Mouse (Mus musculus) hindlimb bud, embryonic 11.5 days (tissue): ENCODE results near the gene Tmem8.
"Not testable (repeated sequence)": the region's sequence is repeated elsewhere in the genome, so short reads cannot be mapped to it uniquely, and the experiment has no call there.

ENCODE experiments used
- DNase-seq: peaks from one replicate; pipeline ENCODE4 v3.0.0-alpha.2; 2012; ENCODE audit warnings: low read depth, low spot score; ENCODE audit errors: extremely low spot score

Gene Tmem8

DNA sequence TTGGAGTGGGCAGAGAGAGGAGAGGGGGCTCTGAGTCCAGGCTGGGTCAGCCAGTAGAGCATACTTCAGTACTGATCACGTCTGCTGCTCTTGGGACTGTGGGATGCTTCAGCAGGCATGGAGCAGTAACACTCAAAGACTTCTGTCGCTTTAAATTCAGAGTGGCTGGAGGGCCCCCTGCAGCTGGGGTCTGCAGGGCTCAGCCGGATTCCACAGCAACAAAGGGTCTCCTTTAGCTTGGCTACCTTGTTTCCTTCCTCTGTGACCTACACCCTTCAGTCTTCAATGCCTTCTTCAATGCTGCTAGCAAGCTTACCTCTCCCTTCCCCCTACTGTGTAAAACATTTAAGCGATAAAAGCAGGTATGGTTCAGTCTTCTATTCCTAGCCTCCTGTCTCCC is 2.1 kb upstream of the Tmem8 start:
- DNase-seq: no peak

DNA sequence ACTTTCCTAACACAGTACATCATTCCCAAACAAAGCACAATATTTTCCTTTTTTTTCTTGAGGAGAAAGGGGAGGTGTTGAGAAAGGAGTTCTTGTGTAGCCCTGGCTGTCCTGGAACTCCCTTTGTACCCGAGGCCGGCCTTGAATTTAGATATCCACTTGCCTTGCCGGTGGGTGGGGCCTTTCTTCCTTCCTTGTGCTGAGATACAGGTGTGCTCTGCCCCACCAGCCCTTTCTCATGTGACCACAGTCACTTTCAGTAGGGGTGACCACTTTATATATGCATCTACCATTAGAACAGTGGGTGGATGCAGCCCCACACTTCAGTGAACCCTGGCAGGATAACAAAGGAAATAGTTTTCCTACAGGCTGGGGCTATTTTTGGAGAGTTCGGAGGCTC is 1.4 kb upstream of the Tmem8 start:
- DNase-seq: no peak

DNA sequence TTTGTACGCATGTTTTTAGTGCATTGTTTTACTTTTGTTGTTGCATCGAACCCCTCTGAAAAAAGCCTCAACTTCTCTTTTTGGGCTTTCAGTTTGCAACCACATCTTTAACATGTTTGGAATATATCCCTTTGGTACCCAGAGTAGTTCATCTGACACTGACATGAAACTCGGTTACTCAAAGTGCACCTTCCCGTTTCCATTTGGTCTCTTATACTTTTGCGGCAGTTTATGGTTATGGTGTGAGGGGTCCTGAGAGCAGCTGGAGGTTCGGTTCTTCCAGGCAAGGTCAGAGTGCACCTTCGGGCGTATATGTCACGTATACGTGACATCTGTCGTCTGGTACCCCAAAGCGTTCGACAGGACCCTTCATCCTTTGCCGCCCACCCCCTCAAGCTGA is 348 bp upstream of the Tmem8 start:
- DNase-seq: no peak

DNA sequence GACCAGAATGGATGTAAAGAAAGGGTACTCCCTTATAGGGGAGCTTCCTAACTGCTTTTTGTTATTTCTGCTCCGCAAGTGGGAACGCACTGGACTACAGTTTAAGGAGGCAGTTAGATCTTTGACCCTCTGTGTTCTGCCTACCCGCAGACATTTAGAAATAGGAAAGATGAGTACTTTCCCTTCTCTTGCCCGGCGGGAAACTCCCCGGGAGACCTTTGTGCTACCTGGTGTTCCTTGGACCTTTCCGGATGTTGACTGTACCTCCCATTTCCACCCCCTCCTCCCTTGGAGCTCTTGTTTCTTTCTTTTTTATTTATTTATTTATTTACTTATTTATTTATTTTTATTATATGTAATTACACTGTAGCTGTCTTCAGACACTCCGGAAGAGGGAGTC is 962 bp downstream of the Tmem8 start:
- no peak for DNase-seq

DNA sequence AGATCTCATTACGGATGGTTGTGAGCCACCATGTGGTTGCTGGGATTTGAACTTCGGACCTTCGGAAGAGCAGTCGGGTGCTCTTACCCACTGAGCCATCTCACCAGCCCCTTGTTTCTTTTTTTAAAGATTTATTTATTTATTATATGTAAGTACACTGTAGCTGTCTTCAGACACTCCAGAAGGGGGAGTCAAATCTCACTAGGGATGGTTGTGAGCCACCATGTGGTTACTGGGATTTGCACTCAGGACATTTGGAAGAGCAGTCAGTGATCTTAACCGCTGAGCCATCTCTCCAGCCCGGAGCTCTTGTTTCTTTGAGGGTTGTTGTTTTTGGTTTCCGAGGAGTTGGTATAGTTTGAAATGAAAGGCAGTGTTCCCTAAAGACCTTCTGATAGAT is 1.4 kb downstream of the Tmem8 start:
- DNase-seq: not testable (repeated sequence)

DNA sequence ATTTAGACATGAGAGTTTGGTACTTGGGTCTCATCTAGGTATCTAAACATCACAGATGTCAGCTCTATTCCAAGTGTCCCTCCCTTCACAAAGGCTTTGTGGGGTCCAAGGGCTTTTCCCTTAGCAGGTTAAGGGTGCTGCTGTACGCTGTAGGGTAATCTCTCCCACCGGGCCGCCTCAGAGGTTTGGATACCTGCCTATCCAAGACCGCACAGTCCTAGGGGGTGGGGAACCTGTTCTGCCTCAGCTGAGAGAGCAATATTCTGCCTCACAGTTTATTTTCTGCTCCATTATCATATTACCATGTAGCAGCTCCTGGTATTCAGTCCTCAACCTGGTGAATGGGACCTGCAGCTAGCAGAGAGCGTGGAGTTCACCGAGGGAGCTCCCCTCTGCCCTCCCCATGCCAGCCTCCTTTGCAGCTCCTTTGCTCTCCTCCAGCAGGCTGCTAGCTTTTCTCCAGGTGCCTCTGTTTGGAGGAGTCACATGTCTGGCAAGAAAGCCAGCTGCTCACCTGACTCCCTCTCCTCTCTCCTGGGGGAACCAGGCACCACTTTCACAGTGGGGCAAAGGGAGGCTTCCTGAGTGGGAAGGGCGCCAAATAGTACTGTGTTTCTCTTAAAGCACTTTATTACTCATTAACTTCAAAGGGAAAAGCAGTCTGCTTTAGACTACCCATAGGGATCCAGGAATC is 2.3 kb downstream of the Tmem8 start:
- no peak for DNase-seq

DNA sequence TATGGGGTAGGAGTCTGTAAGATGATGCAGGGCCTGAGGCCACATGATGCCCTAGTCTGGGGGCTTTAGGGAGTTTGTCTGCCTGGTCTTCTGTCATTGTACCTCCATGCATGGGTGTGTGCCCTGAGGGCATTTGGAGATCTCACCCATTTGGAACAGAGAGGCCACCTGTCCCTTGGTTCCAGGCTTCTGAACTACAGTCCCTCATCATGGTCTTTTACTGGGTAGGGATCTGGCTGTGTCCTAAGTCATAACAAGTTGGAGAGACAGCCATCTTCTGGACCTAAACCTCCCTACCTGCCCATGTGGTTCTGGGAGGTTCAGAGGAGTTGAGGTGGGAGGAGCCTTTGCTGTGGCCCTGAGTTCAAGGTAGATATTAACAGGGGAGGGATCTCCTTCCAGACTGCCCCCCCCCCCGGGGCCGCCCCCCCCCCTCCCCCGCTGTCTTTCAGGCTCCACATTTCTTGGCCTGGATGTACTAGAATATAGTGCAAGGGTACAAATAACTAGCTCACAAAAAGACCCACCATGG is 2.9 kb downstream of the Tmem8 start:
- no peak for DNase-seq

DNA sequence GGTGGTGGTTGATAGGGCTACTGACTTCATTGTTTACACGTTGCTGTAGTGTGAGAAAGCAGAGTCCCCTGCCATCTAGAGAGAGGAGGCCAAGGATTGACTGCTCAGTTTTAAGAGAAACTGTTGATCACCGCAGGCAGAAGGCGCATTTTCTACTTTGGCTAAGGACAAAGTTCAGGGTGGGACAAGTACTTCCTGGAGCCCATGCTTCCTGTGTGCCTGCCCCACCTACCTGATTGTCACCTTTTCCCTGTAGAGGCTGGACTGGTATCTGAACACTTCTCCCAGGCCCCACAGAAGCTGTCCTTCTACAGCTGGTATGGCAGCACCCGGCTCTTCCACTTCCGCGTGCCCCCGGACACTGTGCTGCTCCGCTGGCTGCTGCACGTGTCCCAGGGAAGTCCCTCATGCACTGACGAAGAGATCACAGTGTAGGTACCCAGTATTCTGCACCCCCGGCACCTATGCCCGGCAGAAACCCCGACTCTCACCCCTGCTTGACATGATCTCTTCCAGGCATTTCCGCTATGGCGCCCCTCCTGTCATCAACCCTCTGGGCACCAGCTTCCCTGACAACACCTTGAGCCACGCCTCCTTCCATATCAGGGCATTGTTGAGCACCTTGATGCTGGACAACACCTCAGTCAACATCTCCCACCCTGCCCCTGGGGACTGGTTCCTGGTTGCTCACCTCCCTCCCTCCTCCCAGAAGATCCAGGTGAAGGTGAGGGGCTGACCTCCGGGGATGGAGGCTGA is 3.6 kb downstream of the Tmem8 start:
- no peak for DNase-seq

DNA sequence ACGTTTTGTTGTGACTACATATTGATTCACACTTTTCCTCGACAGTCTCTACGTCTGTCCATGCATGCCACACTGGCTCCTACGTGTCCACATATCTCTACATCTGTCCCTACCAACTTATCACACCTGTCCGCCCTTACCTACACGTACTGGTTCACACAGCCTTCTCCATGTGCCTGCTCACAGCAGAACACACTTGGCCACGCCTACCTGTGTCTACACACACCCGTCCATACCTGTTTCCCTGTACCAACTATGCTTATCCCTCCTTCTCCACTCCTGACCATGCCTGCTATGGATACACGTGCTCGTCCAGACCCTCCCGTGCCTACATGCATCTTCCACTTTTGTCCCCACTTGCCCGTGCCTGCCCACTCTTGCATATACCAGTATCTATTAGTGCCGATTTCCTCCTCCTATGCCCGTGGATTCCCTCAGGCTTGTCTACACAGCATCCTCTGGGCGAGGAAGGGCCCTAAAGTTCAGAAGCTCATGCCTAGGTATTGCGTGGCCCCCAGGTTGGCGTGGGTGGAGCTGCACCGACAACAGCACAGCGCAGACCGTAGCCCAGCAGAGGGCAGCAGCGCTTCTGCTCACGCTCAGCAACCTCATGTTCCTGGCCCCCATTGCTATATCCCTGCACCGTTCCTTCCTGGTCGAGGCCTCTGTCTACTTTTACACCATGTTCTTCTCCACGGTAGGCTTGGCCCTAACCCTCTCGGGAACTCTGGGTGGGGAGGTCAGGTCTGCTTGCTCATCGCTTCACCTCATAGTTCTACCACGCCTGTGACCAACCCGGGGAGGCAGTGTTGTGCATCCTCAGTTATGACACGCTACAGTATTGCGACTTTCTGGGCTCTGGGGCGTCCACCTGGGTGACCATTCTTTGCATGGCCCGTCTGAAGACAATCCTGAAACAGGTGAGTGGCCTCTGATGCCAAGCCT is 6.9 kb downstream of the Tmem8 start:
- no peak for DNase-seq

DNA sequence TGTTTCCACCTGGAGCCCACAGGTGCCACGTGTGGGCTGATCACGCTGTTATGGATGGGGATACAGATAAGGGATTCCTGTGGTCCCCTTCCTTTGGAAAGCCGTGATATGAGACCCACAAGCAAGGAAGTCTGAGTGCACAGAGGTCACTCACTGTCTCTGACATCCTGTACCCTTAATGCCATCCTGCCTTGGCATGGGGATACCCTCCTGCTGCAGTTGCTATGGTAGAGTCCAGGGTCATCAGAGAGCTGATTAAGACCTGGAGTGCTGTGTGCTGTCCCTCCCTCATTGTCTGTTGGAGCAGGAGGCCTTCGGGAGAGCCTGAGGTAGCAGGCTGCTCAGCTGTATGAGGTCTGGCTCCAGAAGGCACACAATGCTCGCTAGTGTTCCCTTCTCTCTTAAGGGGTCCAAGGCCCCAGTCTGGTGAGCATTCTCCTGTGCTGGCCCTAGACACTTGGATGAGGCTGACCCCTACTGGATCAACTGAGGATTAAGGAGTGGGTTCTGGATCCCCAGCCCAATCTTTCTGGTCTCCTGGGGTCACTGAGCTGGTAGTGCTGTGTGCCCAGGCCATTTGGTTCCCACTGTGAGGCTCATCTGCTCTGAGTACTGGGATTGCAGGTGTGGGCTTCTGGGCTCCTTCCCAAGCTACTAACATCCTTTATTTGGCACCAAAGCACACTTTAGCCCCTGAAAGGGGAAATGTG is 9.5 kb downstream of the Tmem8 start:
- DNase-seq: no peak

DNA sequence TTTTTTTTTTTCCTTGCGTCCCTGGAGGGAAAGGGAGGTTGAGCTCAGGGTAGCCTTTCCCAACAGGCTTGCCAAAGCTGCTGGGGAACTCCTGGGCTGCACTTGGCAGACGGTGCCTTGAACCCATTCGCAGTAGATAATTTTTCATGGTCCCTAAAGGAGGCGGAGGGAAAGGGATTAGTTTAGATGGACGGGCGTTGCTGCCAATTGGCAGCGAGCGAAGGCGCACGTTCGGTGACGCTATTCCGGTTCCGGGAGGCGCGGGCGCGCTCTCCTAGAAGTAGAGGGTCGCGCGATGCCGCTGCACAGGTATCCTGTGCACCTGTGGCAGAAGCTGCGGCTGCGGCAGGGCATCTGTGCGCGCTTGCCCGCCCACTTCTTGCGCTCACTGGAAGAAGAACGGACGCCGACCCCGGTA is 10.2 kb downstream of the Tmem8 start, which contains the start of gene Mrpl28:
TSS of gene Mrpl28 (plus strand) at position 234 of the 418 bp plus-strand sequence.
- peak; percentile 99 for DNase-seq

DNA sequence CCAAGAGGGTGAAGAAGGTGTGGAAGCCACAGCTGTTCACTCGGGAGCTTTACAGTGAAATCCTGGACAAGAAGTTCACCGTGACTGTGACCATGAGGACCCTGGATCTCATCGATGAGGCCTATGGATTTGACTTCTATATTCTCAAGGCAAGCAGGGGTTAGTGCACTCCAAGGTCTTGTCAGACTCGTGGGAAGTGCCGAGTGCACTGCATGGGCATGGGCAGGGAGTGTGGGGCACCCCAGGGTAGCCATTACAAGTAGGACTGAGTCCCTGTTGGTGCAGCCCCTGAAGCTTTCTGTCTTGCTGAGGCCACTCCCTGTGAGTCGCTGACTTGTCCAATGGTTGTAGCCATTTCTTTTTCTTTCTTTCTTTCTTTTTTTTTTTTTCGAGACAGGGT is 11.5 kb downstream of the Tmem8 start:
- no peak for DNase-seq

DNA sequence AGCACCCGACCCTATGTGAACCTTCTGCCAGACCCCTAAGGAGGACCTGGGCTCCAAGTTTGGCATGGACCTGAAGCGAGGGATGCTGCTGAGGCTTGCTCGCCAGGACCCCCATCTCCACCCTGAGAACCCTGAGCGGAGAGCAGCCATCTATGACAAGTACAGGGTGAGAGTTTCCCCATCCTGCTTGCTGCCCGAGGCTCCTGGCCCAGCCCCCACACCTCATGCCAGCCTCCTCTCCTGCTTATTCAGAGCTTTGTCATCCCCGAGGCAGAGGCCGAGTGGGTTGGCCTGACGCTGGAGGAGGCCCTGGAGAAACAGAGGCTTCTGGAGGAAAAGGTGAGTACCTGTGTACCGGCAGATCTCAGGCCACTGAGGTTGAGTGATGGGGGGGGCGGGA is 12.1 kb downstream of the Tmem8 start:
- no peak for DNase-seq

DNA sequence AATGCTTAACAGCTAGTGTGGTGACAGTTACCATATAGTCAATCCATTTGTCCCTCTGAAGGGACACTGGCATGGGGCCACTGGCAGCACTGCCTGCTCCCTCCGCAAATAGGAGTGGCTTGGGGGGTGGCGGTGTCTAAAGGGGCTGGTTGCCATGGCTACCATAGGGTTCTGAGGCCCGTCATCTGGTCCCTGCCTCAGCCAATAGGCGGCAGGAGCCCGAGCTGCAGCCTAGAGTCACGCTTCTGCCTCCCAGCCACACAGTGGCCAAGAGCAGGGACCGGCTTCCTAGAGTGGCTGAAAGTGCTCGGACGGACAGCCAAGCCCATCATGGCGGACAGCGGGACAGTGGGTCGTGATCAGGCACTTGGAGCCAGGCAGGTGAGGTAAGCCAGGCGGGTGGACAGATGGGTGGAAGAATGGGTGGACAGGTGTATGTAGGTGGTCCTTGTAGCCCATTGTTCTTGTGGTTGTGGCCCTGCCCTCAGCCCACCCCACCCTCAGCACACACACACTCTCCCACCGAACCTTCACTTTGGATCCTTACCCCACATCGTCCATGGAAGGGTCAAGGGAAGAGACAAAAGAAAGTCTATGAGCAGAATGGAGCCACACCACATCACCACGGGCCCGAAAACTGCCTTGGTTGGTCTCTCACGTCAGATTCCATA is 18.1 kb downstream of the Tmem8 start:
- DNase-seq: no peak

DNA sequence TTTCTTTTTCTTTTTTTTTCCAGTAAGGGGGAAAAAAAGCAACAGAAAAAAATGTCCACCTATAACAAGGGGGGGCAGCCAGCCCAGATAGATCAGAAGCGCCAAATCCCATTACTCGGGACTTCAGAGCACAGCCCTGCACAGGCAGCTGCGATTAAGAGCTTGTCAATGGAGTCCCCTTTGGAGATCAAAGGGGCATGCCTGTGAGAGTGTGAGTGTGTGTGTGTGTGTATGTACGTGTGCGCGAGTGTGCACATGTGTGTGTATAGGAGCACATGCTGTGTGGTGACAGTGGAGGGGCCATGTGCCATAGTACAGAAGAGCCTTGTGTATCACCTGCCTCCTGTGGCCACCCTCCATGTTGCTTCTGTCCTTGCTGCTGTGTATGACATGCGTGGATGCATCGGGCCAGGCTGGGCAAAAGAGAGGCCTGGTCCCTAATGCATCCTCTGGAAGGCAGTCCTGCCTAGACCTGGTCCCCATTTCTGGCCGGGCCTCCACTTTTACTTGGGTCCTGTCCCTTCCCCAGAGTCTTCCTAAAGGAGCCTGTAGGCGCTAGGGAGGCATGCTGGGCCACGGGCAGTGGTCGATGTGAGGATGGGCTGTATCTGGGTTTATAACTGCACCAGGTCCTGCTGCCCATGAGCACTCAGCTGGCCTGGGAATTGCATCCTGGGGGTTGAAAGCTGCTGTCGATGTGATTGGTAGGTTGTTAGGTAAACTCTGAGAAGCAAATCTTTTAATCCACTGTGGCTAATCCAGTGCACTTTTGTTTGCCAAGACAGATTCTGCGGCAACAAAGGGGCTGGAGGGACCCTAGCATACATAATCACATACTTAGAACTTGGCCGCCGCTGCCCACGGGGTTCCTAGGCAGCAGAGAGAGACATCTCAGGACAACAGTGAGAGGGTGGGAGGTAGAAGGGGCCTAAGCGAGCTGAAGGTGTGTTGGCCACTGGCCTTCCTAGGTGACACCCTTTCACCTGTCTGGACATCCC is 19.1 kb downstream of the Tmem8 start:
- no peak for DNase-seq

DNA sequence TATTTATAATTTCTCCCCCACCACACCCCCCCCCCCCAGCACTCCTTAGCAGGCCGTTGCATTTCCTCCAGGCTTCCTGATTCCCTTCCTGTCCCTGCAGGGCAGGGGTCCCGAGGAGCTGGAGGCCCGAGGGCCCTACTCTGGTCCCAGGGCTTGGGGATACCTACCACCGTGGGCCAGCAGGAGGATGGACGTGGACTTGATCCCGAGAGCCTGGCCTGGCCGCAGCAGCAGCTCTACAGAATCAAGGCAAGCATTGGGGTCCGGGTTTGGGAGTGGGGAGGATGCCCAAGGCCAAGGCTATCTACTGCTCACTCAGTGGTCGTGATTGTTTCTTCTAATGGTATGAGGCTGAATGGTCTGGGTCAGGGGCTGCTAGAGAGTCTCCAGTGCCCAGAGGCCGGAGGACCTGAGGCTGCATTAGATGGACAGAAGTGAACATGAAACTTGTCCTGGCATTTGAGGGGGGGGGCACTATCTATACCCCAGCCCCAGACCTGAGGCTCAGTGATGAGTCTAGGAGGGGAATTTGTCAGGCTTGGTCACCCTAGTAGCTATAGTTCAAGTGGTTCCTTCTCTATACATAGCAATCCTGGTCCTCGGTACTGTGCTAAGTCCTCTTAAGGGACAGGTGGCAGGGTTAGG is 24.1 kb downstream of the Tmem8 start:
- DNase-seq: no peak

DNA sequence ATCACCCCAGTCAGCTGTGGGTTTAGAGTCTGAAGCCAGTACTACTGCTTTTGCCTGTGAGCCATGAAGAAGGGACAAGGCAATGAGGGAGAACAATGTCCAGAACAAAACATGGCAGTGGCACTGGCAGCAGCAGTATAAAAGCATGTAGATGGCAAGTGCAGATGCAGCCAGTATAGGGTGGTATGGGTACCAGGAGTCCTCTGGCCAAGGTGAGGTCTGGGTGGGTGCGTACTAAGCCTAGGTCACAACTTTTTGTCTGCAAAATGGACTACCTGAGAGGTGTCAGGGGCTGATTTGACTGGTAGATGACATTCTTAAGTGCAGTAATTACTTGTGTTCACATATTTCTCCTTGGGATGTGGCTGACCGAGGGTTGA is 24.6 kb downstream of the Tmem8 start:
- DNase-seq: no peak

DNA sequence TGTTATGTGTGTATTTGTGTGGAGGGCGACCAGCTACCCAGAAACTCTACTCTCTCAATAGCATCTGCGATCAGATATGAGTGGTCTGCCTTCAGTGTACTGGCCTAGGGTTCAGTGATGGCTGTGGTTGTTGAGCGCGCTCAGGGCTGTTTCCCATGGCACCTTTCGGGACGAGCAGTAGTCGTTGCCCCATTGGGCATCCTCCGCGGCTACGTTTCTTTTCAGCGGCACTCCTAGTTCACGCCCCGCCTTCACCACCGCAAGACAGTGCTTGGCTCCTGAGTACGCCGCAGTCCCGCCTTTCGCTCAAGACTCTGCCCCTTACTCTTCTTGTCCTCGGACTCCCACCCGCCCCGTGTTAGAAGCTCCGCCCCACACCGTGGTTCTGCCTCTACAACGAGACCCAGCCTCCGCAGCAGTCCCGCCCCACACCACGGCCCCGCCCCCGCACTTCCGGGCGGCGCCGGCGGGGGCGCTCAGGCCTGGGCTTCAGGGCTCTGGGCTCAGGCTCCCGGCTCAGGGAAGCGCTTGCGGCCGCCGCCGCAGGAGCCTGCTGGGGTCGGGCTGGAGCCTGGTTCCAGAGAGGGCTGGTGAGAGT is 25.2 kb downstream of the Tmem8 start, which contains the start of gene Axin1:
TSS of gene Axin1 (plus strand) at position 450 of the 598 bp plus-strand sequence.
- DNase-seq: peak; percentile 77
